Mouse (Mus musculus): ENCODE data around the gene Fam155a. TPM values are rescaled to one million over a fixed set of nuclear protein-coding genes. Genes with fewer than 3 reads are reported as not detected.
A peak's percentile ranks its signal among the peaks of the same experiment; 100 is the strongest.

Fam155a gene
- polyA plus RNA-seq, 1 experiment from 2014 or later = 1.3 TPM

DNA sequence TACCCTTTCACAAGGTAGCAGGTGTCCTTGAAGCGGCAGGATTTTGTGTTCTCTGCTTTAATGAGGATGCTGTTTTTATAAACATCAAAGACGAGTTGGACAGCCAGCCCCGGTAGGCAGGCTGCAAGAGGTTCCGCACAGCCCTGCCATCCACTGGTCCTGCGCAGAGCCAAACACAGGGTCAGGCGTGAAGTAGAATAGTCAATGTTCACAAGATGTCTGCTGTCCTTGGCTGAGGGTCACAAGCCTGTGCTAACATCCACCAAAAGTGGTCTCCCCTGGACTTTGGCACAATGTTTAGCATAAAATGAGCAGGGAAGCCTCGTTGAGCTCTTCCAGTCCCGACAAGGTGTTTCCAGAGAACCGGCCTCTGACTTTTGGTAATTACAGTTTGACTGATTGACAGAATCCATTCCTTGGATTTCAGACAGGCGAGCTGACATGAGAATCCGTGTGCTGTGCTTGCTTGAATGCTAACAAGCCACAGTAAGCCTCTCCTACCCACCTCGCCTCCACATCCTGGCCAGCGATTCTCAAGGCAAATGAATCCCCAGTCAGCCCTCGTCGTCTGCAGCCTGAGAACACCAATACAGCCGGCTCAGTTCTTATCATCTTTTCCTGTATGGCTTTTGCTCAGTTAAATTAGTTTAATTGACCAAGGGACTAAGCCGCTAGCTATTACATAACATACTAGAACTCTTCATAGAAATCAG lies 522.7 kb downstream of the Fam155a start:
- no peak for ATAC-seq
- H3K9me3 ChIP-seq (ENCODE audit: control insufficient read depth, low read length) = no peaks in the 10 kb centered on the region
- no peak overlapping the region for H3K9ac ChIP-seq (ENCODE audit: low read depth, low read length)
- no peak overlapping the region for H3K4me2 ChIP-seq (ENCODE audit: low read depth, low read length)
- H3K27me3 ChIP-seq (replicated peaks; ENCODE audit: control insufficient read depth, insufficient read depth, low read length) = no peaks in the 10 kb centered on the region
- H3K4me3 ChIP-seq (ENCODE audit: low read length) = no peak overlapping the region
- H3K36me3 ChIP-seq (ENCODE audit: control insufficient read depth, insufficient read depth, low read length) = no peaks in the 10 kb centered on the region
- no peaks in the 10 kb centered on the region for H3K4me1 ChIP-seq (ENCODE audit: control insufficient read depth, insufficient read depth, low read length)
- 63% methylated on average over 17 of the region's 17 CpGs for WGBS
- no peak overlapping the region for H3K27ac ChIP-seq (ENCODE audit: low read length)

DNA sequence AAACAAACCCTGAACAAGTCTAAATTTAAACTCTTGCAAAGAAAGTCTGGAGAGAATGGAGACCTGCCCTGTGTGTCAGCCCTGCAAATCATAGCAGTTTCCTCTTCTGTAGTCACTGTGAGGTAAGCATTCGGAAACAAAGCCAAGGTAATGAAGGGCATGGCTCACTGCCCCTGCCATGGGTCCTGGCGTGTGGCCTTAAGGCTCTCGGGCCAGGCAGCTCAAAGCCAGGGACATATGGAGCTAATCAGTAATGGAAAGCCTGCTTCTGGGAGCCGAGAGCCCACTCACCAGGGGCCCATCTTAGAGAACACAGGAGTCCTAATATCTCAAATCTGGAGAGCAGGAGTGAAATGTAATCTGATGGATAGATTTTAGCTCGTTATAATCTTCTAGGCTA lies 525.0 kb downstream of the Fam155a start:
- no peak overlapping the region for H3K4me3 ChIP-seq (ENCODE audit: low read length)
- WGBS = 55% methylated on average over 5 of the region's 5 CpGs
- H3K4me2 ChIP-seq (ENCODE audit: low read depth, low read length) = no peak overlapping the region
- no peaks in the 10 kb centered on the region for H3K36me3 ChIP-seq (ENCODE audit: control insufficient read depth, insufficient read depth, low read length)
- no peaks in the 10 kb centered on the region for H3K27me3 ChIP-seq (replicated peaks; ENCODE audit: control insufficient read depth, insufficient read depth, low read length)
- no peak overlapping the region for H3K27ac ChIP-seq (ENCODE audit: low read length)
- H3K9me3 ChIP-seq (ENCODE audit: control insufficient read depth, low read length) = no peaks in the 10 kb centered on the region
- H3K4me1 ChIP-seq (ENCODE audit: control insufficient read depth, insufficient read depth, low read length) = no peaks in the 10 kb centered on the region
- no peak overlapping the region for H3K9ac ChIP-seq (ENCODE audit: low read depth, low read length)
- no peak for ATAC-seq

DNA sequence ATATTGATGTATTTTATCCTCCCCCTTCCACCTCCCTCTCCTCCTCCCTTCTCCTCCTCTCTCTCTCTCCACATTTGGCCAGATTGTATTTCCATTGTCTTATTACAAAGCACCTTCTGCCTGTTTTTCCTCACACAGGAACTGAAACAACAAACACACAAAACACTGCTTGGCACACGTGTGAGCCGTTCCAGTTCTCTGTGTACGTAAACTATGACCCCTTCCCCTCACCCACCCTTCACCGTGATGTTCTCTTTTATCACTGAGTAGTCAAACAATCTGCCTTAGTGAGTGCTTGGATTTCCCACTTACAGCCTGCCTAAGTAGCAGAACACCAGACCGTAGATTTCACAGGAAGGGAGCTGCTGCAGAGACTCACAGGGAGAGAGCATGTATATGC lies 530.0 kb downstream of the Fam155a start:
- no peak for ATAC-seq
- no peak overlapping the region for H3K9ac ChIP-seq (ENCODE audit: low read depth, low read length)
- H3K4me2 ChIP-seq (ENCODE audit: low read depth, low read length) = no peak overlapping the region
- no peaks in the 10 kb centered on the region for H3K9me3 ChIP-seq (ENCODE audit: control insufficient read depth, low read length)
- no peak overlapping the region for H3K4me3 ChIP-seq (ENCODE audit: low read length)
- H3K36me3 ChIP-seq (ENCODE audit: control insufficient read depth, insufficient read depth, low read length) = no peaks in the 10 kb centered on the region
- WGBS = 16% methylated on average over 5 of the region's 5 CpGs
- no peak overlapping the region for H3K27ac ChIP-seq (ENCODE audit: low read length)
- no peaks in the 10 kb centered on the region for H3K4me1 ChIP-seq (ENCODE audit: control insufficient read depth, insufficient read depth, low read length)
- no peaks in the 10 kb centered on the region for H3K27me3 ChIP-seq (replicated peaks; ENCODE audit: control insufficient read depth, insufficient read depth, low read length)

DNA sequence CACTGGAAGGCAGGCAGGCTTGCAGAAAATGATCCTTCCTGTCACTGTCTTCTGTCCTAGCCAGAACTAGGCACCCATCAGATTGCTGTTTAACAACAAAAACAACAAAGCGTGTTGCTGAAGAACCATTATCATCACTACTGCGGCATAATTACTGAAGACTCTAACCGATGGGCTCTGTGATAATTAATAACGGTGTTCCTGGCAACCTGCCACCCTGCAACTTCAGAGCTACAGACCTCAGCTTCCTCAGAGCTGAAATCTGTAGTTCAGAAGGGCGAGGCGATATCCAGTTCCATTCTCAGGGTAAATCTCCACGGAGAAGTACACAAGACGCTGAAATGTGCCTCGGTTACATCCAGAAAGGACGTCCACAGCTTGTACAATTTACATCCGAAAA lies 531.2 kb downstream of the Fam155a start:
- no peaks in the 10 kb centered on the region for H3K27me3 ChIP-seq (replicated peaks; ENCODE audit: control insufficient read depth, insufficient read depth, low read length)
- no peak overlapping the region for H3K9ac ChIP-seq (ENCODE audit: low read depth, low read length)
- no peaks in the 10 kb centered on the region for H3K9me3 ChIP-seq (ENCODE audit: control insufficient read depth, low read length)
- no peak overlapping the region for H3K27ac ChIP-seq (ENCODE audit: low read length)
- no peaks in the 10 kb centered on the region for H3K4me1 ChIP-seq (ENCODE audit: control insufficient read depth, insufficient read depth, low read length)
- no peak overlapping the region for H3K4me3 ChIP-seq (ENCODE audit: low read length)
- WGBS = 42% methylated on average over 11 of the region's 11 CpGs
- ATAC-seq = no peak
- no peaks in the 10 kb centered on the region for H3K36me3 ChIP-seq (ENCODE audit: control insufficient read depth, insufficient read depth, low read length)
- H3K4me2 ChIP-seq (ENCODE audit: low read depth, low read length) = no peak overlapping the region; the same call in 1 of the 2 replicates

DNA sequence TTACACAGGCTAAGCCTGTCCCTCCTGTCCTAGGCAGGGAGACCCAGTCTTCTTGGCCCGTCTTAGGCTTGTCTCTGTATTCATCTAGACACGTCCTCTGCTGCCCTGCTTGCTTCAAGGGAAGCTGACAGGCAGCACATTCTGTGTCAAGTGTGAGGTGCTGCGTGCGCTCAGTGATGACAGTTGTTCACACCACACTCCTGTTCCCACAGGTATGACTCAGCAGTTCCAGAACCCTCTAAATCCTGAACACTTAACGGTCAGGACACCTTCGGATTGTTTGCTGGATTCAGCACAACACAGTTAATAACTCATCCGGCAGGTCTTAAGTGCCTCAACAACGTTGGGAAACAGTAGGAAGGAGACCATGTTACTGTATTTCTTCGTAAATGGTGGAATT lies 532.0 kb downstream of the Fam155a start:
- Histone ChIP-seq H3K4me2 (ENCODE audit: low read depth, low read length) (no peak overlapping the region), H3K27ac (ENCODE audit: low read length) (no peak overlapping the region), H3K36me3 (ENCODE audit: control insufficient read depth, insufficient read depth, low read length) (no peaks in the 10 kb centered on the region), H3K9ac (ENCODE audit: low read depth, low read length) (no peak overlapping the region), H3K27me3 (replicated peaks; ENCODE audit: control insufficient read depth, insufficient read depth, low read length) (no peaks in the 10 kb centered on the region), H3K9me3 (ENCODE audit: control insufficient read depth, low read length) (no peaks in the 10 kb centered on the region), H3K4me3 (ENCODE audit: low read length) (no peak overlapping the region), H3K4me1 (ENCODE audit: control insufficient read depth, insufficient read depth, low read length) (no peaks in the 10 kb centered on the region)
- 60% methylated on average over 9 of the region's 9 CpGs for WGBS
- no peak for ATAC-seq

DNA sequence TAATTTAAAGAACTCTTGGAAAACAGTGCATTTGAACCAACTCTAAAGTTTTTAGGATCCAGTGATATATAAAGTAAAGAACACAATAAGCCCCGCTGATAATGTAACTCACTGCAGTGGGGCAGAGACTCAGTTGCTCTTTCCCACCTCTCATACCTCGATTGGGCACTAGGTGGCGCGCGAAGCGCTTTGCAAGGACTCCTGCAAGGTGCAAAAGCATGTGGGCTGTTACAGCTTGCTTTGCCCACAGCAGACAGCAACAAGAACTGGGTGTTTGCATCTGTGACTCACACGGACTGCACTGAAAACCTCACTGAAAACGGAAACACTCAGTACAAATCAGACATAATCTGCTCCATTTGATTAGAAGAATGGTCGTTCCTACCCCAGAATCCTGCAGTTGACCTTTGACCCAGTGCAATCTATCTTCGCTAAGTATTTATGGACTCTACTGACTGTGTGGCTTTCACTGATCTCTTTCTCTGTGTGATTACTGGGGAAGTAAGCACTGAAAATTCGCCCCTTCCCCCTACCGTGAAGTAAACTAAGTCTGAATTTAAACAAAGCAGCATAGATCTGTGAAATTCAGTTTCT lies 537.5 kb downstream of the Fam155a start:
- no peak overlapping the region for H3K4me3 ChIP-seq (ENCODE audit: low read length)
- H3K27ac ChIP-seq (ENCODE audit: low read length) = no peak overlapping the region
- H3K36me3 ChIP-seq (ENCODE audit: control insufficient read depth, insufficient read depth, low read length) = no peaks in the 10 kb centered on the region
- 3% methylated on average over 12 of the region's 12 CpGs for WGBS
- H3K27me3 ChIP-seq (replicated peaks; ENCODE audit: control insufficient read depth, insufficient read depth, low read length) = no peaks in the 10 kb centered on the region
- peak; percentile 91 for ATAC-seq
- peak overlapping the region; percentile 27; the same call in 1 of the 2 replicates for H3K4me2 ChIP-seq (ENCODE audit: low read depth, low read length)
- no peak overlapping the region for H3K9ac ChIP-seq (ENCODE audit: low read depth, low read length)
- H3K4me1 ChIP-seq (ENCODE audit: control insufficient read depth, insufficient read depth, low read length) = 0 out of 2 replicates have a peak, but pooled peaks cover 3% of the 10 kb centered on the region
- no peaks in the 10 kb centered on the region for H3K9me3 ChIP-seq (ENCODE audit: control insufficient read depth, low read length)

DNA sequence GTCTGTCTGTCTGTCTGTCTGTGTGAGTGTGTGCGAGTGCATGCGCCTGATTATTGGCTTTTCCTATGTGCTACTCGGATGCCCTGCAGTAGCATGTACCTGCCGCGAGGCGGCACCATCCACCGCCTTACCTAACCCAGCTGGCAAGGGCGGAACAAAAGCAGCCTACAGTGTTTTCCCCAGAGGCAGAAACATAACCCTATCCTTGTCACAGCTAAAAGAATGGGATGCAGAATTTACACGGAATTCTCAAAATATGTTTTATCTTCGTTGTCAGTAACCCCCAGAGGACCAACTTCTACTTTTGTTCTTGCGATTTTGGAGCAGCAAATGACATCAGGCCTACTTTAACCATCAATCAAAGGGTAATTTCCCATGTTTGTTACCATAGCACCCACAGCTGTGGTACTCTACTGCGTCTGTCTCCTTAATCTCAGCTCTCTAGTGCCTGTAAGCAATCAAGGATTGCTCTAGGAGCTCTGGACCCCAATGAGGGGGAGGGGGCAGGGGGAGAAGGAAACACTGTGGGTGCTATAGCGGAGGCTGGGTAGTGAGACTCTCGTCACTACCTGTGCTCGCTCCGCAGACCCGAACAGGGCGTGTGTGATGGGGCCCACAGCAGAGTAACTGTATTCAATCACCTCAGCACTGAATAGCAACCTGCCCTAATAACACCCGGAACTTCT lies 543.0 kb downstream of the Fam155a start:
- Histone ChIP-seq H3K9me3 (ENCODE audit: control insufficient read depth, low read length) (no peaks in the 10 kb centered on the region), H3K9ac (ENCODE audit: low read depth, low read length) (no peak overlapping the region), H3K4me2 (ENCODE audit: low read depth, low read length) (no peak overlapping the region), H3K4me3 (ENCODE audit: low read length) (no peak overlapping the region), H3K36me3 (ENCODE audit: control insufficient read depth, insufficient read depth, low read length) (no peaks in the 10 kb centered on the region), H3K27ac (ENCODE audit: low read length) (no peak overlapping the region), H3K27me3 (replicated peaks; ENCODE audit: control insufficient read depth, insufficient read depth, low read length) (no peaks in the 10 kb centered on the region), H3K4me1 (ENCODE audit: control insufficient read depth, insufficient read depth, low read length) (0 out of 2 replicates have a peak, but pooled peaks cover 1% of the 10 kb centered on the region)
- ATAC-seq = no peak
- WGBS = 35% methylated on average over 19 of the region's 19 CpGs

DNA sequence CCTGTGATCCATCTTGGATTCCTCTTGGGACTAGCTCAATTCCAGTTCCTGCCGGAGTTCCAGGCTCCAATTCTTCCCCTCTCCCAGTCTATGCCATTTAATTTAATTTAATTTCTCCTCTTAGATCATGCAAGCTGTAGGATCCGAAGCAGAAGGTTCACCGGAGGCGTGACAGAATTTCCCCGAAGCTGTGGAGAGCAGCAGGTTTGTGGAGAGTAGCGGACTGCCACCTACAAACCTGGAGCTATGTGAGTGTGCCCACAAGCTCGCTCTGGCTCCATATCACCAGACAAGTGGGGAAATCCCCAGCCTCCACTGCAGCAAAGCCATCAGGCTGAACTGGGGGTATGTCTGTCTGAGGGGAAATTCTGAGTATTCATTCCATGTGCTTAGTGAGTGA lies 544.2 kb downstream of the Fam155a start:
- 84% methylated on average over 7 of the region's 7 CpGs for WGBS

DNA sequence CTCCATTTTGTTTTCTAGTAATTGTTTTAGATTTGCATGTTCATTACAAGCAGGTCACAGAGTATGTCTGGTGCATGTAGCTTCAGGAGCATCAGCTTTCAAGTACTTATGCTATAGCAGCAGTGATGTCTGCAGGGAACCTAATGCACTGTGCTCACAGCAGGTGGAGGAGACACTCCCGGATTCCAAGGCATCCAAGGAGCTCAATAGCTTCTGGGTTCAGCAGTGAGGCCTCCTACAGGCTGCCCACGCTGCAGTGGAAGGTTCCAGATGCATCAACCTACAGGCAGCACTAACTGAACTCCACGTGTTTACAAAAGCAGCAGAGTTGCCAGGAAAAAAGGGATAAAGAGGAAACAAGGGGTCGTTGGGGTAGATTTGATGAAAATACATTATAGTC lies 559.2 kb downstream of the Fam155a start:
- Histone ChIP-seq H3K4me1 (ENCODE audit: control insufficient read depth, insufficient read depth, low read length) (no peaks in the 10 kb centered on the region), H3K27ac (ENCODE audit: low read length) (no peak overlapping the region), H3K9ac (ENCODE audit: low read depth, low read length) (no peak overlapping the region), H3K27me3 (replicated peaks; ENCODE audit: control insufficient read depth, insufficient read depth, low read length) (no peaks in the 10 kb centered on the region), H3K9me3 (ENCODE audit: control insufficient read depth, low read length) (no peaks in the 10 kb centered on the region), H3K36me3 (ENCODE audit: control insufficient read depth, insufficient read depth, low read length) (no peaks in the 10 kb centered on the region), H3K4me3 (ENCODE audit: low read length) (no peak overlapping the region), H3K4me2 (ENCODE audit: low read depth, low read length) (no peak overlapping the region)
- no peak for ATAC-seq
- WGBS = 55% methylated on average over 4 of the region's 4 CpGs

More for the DNA sequence above, 544.2 kb downstream of the Fam155a start:
- no peak for ATAC-seq
- H3K4me3 ChIP-seq (ENCODE audit: low read length) = no peak overlapping the region
- H3K9ac ChIP-seq (ENCODE audit: low read depth, low read length) = no peak overlapping the region
- H3K4me2 ChIP-seq (ENCODE audit: low read depth, low read length) = no peak overlapping the region
- H3K36me3 ChIP-seq (ENCODE audit: control insufficient read depth, insufficient read depth, low read length) = no peaks in the 10 kb centered on the region
- no peak overlapping the region for H3K27ac ChIP-seq (ENCODE audit: low read length)
- H3K27me3 ChIP-seq (replicated peaks; ENCODE audit: control insufficient read depth, insufficient read depth, low read length) = no peaks in the 10 kb centered on the region
- no peaks in the 10 kb centered on the region for H3K9me3 ChIP-seq (ENCODE audit: control insufficient read depth, low read length)
- no peaks in the 10 kb centered on the region for H3K4me1 ChIP-seq (ENCODE audit: control insufficient read depth, insufficient read depth, low read length)

All from intestine, embryonic 16.5 days (tissue).